Mouse (Mus musculus): ENCODE measurements around the gene Zfp976. TPM values are rescaled to one million over a fixed set of nuclear protein-coding genes. Genes with fewer than 3 reads are reported as not detected.

Zfp976 gene
- 1.5 and 2.0 TPM in 2 replicates for polyA plus RNA-seq (2015; fragmentation: Nextera tagmentation; extraction: Ambion mirVana)

GRCm38 (mm10) chr7:42642152-42643115, at the start of gene Zfp976:
Gene Zfp976, minus strand, starts transcription at chr7:42642588.

GRCm38 (mm10) chr7:42592413-42592812, 50.0 kb downstream of the Zfp976 start, which contains the start of gene Zfp977:
Gene Zfp977, minus strand, starts transcription at chr7:42592547.

GRCm38 (mm10) chr7:42578488-42578887, 63.9 kb downstream of the Zfp976 start, which contains the start of gene Gm21028:
Gene Gm21028, minus strand, starts transcription at chr7:42578588.

Small RNA genes lying within 50 kb of the gene (microRNA-seq; reads per million reads assigned to microRNA genes)
- not detected for gene Gm24938 (ENCODE audit: borderline replicate concordance, insufficient number of aligned reads)

Other genes starting within 250 kb of the Zfp976 start
- not detected in 2 replicates for gene 4933421I07Rik, start 194.5 kb downstream of the Zfp976 start, polyA plus RNA-seq (2015; fragmentation: Nextera tagmentation; extraction: Ambion mirVana)
- gene Zfp141, start 136.8 kb downstream of the Zfp976 start, polyA plus RNA-seq (2015; fragmentation: Nextera tagmentation; extraction: Ambion mirVana): 5.5 and 6.1 TPM in 2 replicates
- not detected in 2 replicates for gene Gm21028, start 64.0 kb downstream of the Zfp976 start, polyA plus RNA-seq (2015; fragmentation: Nextera tagmentation; extraction: Ambion mirVana)
- 0.63 and 1.1 TPM in 2 replicates for gene Zfp977, start 50.0 kb downstream of the Zfp976 start, polyA plus RNA-seq (2015; fragmentation: Nextera tagmentation; extraction: Ambion mirVana)
- 4.8 and 6.4 TPM in 2 replicates for gene Zfp975, start 50.2 kb upstream of the Zfp976 start, polyA plus RNA-seq (2015; fragmentation: Nextera tagmentation; extraction: Ambion mirVana)
- not detected in 2 replicates for gene Gm17067, start 84.4 kb upstream of the Zfp976 start, polyA plus RNA-seq (2015; fragmentation: Nextera tagmentation; extraction: Ambion mirVana)
- gene Vmn2r62, start 150.9 kb upstream of the Zfp976 start, polyA plus RNA-seq (2015; fragmentation: Nextera tagmentation; extraction: Ambion mirVana): not detected in 2 replicates
- gene Gm2381, start 224.6 kb upstream of the Zfp976 start, polyA plus RNA-seq (2015; fragmentation: Nextera tagmentation; extraction: Ambion mirVana): not detected in 2 replicates